Mouse (Mus musculus): ENCODE measurements around the gene 1700016H13Rik. TPM values are rescaled to one million over a fixed set of nuclear protein-coding genes. Genes with fewer than 3 reads are reported as not detected.

1700016H13Rik gene
- polyA plus RNA-seq, 1 experiment from 2014 or later: 0.39 TPM

DNA sequence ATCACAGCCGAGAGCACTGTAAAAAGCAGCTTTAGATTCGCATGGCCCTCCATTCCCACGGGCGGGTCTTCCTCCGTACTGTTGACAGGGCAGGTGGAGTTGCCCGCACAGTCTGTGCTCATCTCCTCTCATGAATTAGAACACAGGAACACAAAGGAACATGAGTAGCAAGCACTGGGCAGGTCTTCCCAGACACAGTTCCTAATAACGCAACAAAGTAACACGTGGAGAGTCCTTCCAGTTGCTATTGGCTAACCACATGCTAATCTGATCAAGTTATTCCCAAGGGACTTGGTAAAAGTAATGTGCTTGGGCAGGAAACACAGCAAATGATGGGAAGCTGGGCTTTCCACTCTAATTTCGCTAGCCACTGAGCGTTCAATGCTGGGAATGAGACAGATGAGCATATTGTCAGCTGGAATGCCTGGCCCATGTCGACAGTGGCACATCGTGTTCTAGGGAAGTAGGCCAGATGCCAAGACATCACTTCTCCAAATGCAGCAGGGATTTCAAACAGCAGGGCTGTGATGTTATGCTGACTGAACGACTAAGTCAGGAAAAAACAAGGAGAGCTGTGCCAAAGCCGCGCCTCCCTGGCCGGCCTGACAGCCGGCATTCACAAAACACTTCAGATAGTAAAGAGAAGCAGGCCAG, 26.6 kb downstream of the 1700016H13Rik start, which contains the start of gene Slc10a6:
Slc10a6 (minus strand) TSS at position 293 of the 654 bp plus-strand sequence.
- 83% methylated on average over 17 of the region's 17 CpGs for WGBS
- no peak within 1 kb of the TSS for H3K27ac ChIP-seq (ENCODE audit: low read depth, low read length)
- H3K4me3 ChIP-seq (ENCODE audit: low read depth, low read length): no peak within 1 kb of the TSS
- H3K4me2 ChIP-seq (ENCODE audit: low read depth, low read length, severe bottlenecking): no peak within 1 kb of the TSS
- H3K9me3 ChIP-seq (ENCODE audit: control insufficient read depth, low read length): no peaks in the 10 kb centered on the region
- no peaks in the 10 kb centered on the region for H3K36me3 ChIP-seq (ENCODE audit: control insufficient read depth, insufficient read depth, low read length)
- H3K4me1 ChIP-seq (replicated peaks; ENCODE audit: control insufficient read depth, insufficient read depth, low read length): no peaks in the 10 kb centered on the region
- no peaks in the 10 kb centered on the region for H3K27me3 ChIP-seq (ENCODE audit: control insufficient read depth, insufficient read depth, low read length)
- no peak for ATAC-seq (replicated peaks; ENCODE audit: low FRiP score)
- H3K9ac ChIP-seq (ENCODE audit: low read length): no peak within 1 kb of the TSS
- no peak for DNase-seq (ENCODE audit: low spot score)

DNA sequence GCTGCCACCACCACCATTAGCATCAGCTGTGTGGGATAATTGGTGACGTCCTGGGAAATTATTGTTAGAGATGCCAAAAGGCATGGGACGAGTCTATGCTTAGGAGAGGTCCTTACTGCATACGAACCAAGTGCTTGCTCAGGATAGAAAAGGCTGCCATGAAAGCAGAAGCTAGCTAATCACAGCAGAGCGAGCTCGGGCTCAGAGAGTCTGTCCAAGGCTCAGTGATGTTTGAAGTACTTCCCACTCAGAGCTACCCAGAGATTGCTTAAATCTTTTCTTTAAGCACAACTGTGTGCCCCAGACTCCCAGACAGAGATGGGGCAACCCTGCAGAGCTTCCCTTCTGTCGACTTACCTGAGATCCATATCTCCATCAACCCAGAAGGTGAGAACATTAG, 27.3 kb downstream of the 1700016H13Rik start:
- H3K27me3 ChIP-seq (ENCODE audit: control insufficient read depth, insufficient read depth, low read length): no peaks in the 10 kb centered on the region
- no peak overlapping the region for H3K4me2 ChIP-seq (ENCODE audit: low read depth, low read length, severe bottlenecking)
- no peaks in the 10 kb centered on the region for H3K36me3 ChIP-seq (ENCODE audit: control insufficient read depth, insufficient read depth, low read length)
- ATAC-seq (replicated peaks; ENCODE audit: low FRiP score) (no peak), DNase-seq (ENCODE audit: low spot score) (no peak)
- H3K4me1 ChIP-seq (replicated peaks; ENCODE audit: control insufficient read depth, insufficient read depth, low read length): no peaks in the 10 kb centered on the region
- no peak overlapping the region for H3K27ac ChIP-seq (ENCODE audit: low read depth, low read length)
- H3K9me3 ChIP-seq (ENCODE audit: control insufficient read depth, low read length): no peaks in the 10 kb centered on the region
- no peak overlapping the region for H3K9ac ChIP-seq (ENCODE audit: low read length)
- 81% methylated on average over 6 of the region's 6 CpGs for WGBS
- H3K4me3 ChIP-seq (ENCODE audit: low read depth, low read length): no peak overlapping the region

GRCm38 (mm10) chr5:103624831-103625230, 31.0 kb downstream of the 1700016H13Rik start:
- WGBS: 88% methylated on average over 5 of the region's 5 CpGs
- H3K9me3 ChIP-seq (ENCODE audit: control insufficient read depth, low read length): no peaks in the 10 kb centered on the region
- no peak overlapping the region for H3K4me2 ChIP-seq (ENCODE audit: low read depth, low read length, severe bottlenecking)
- no peaks in the 10 kb centered on the region for H3K36me3 ChIP-seq (ENCODE audit: control insufficient read depth, insufficient read depth, low read length)
- no peak overlapping the region for H3K27ac ChIP-seq (ENCODE audit: low read depth, low read length)
- H3K27me3 ChIP-seq (ENCODE audit: control insufficient read depth, insufficient read depth, low read length): no peaks in the 10 kb centered on the region
- no peak for ATAC-seq (replicated peaks; ENCODE audit: low FRiP score)
- no peaks in the 10 kb centered on the region for H3K4me1 ChIP-seq (replicated peaks; ENCODE audit: control insufficient read depth, insufficient read depth, low read length)
- no peak overlapping the region for H3K4me3 ChIP-seq (ENCODE audit: low read depth, low read length)
- DNase-seq (ENCODE audit: low spot score): no peak
- no peak overlapping the region for H3K9ac ChIP-seq (ENCODE audit: low read length)

GRCm38 (mm10) chr5:103622321-103622720, 33.5 kb downstream of the 1700016H13Rik start:
- Histone ChIP-seq H3K4me3 (ENCODE audit: low read depth, low read length) (no peak overlapping the region), H3K9me3 (ENCODE audit: control insufficient read depth, low read length) (no peaks in the 10 kb centered on the region), H3K36me3 (ENCODE audit: control insufficient read depth, insufficient read depth, low read length) (no peaks in the 10 kb centered on the region), H3K27me3 (ENCODE audit: control insufficient read depth, insufficient read depth, low read length) (no peaks in the 10 kb centered on the region), H3K4me2 (ENCODE audit: low read depth, low read length, severe bottlenecking) (no peak overlapping the region), H3K4me1 (replicated peaks; ENCODE audit: control insufficient read depth, insufficient read depth, low read length) (no peaks in the 10 kb centered on the region), H3K9ac (ENCODE audit: low read length) (no peak overlapping the region), H3K27ac (ENCODE audit: low read depth, low read length) (no peak overlapping the region)
- DNase-seq (ENCODE audit: low spot score) (no peak), ATAC-seq (replicated peaks; ENCODE audit: low FRiP score) (no peak)
- WGBS: 87% methylated on average over 5 of the region's 5 CpGs

DNA sequence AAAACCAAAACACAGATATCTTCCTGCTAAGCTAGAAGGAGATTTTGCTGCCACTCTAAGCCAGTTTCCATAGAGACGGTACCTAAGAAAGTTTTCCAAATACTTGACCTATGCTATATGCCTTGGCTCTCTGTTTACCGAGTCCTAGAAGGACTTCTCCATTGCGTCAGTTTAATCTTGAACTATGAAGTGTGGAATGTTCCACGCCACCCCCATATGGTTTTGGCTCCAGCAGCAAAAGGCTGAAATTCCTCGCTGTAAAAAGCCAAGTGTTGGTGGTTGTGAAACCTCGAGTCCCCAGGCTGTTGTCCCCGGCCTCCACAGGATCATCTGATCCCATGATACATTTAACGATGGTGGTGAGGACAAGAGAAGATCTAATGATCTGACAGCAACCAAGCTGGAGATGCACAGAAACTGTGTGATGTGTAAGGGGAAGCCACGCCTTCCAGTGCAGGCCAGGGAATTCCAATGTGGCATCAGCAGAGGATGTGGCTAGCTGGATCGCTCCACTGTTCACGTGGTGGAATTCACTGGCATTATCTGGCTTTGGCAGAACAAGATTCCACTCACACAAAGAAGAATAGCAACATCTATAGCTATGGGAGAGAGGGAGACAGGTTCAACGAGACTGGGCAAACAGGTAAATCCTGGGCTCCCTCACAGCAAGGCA, 35.4 kb downstream of the 1700016H13Rik start:
- ATAC-seq (replicated peaks; ENCODE audit: low FRiP score) (no peak), DNase-seq (ENCODE audit: low spot score) (no peak)

DNA sequence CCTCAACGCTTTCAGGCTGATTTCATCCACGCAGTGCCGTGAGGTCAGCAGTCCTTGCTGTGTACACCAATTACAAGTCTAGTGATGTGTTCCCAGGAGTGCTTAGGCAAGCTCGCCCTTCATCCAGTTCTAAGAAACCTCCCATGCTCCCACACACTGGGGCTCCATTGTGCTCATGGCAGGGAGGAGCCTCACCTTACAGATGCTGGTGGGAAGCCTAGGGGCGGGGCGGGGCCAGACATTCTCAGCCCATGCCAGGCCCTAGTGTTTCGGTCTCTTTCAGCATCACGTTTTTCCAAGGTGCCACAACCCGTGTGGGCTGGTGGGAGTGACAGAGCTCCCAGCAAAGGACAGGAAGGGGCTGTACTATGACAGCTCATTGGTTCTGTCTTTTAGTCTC, 38.6 kb downstream of the 1700016H13Rik start:
- Histone ChIP-seq H3K27me3 (ENCODE audit: control insufficient read depth, insufficient read depth, low read length) (no peaks in the 10 kb centered on the region), H3K9me3 (ENCODE audit: control insufficient read depth, low read length) (no peaks in the 10 kb centered on the region), H3K4me3 (ENCODE audit: low read depth, low read length) (no peak overlapping the region), H3K36me3 (ENCODE audit: control insufficient read depth, insufficient read depth, low read length) (no peaks in the 10 kb centered on the region), H3K9ac (ENCODE audit: low read length) (no peak overlapping the region), H3K4me2 (ENCODE audit: low read depth, low read length, severe bottlenecking) (no peak overlapping the region), H3K27ac (ENCODE audit: low read depth, low read length) (no peak overlapping the region), H3K4me1 (replicated peaks; ENCODE audit: control insufficient read depth, insufficient read depth, low read length) (no peaks in the 10 kb centered on the region; the same call in 1 of the 2 replicates)
- no peak for DNase-seq (ENCODE audit: low spot score)
- WGBS: 55% methylated on average over 9 of the region's 9 CpGs
- no peak for ATAC-seq (replicated peaks; ENCODE audit: low FRiP score)

More for the DNA sequence above, 35.4 kb downstream of the 1700016H13Rik start:
- Histone ChIP-seq H3K9me3 (ENCODE audit: control insufficient read depth, low read length) (no peaks in the 10 kb centered on the region), H3K27me3 (ENCODE audit: control insufficient read depth, insufficient read depth, low read length) (no peaks in the 10 kb centered on the region), H3K9ac (ENCODE audit: low read length) (no peak overlapping the region), H3K4me1 (replicated peaks; ENCODE audit: control insufficient read depth, insufficient read depth, low read length) (no peaks in the 10 kb centered on the region; the same call in 1 of the 2 replicates), H3K4me3 (ENCODE audit: low read depth, low read length) (no peak overlapping the region), H3K36me3 (ENCODE audit: control insufficient read depth, insufficient read depth, low read length) (no peaks in the 10 kb centered on the region), H3K4me2 (ENCODE audit: low read depth, low read length, severe bottlenecking) (no peak overlapping the region), H3K27ac (ENCODE audit: low read depth, low read length) (no peak overlapping the region)
- 78% methylated on average over 12 of the region's 12 CpGs for WGBS

- 91% methylated on average over 7 of the region's 7 CpGs for WGBS
- H3K27me3 ChIP-seq (ENCODE audit: control insufficient read depth, insufficient read depth, low read length): no peaks in the 10 kb centered on the region
- no peak overlapping the region for H3K27ac ChIP-seq (ENCODE audit: low read depth, low read length)
Measured at GRCm38 (mm10) chr5:103614356-103614755, 41.5 kb downstream of the 1700016H13Rik start.

DNA sequence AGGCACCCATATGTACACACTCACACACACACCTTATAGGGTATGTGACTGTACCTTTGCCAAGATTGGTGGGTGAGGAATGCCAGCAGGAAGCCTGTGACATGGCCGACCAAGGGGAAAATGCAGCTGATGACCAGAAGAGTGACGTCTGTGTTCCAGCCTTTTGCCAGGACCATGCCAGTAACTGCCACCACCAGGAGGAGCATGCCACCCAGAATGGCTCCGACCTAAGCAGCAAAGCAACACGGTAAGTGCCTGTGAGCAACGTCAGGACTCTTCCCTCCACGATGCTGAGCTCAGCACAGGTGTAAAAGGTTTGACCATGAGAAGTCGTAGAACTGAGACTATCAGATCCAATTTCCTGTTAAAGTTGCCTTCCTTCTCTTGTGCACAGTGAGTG, 43.5 kb downstream of the 1700016H13Rik start:
- no peak overlapping the region for H3K9ac ChIP-seq (ENCODE audit: low read length)
- H3K27ac ChIP-seq (ENCODE audit: low read depth, low read length): no peak overlapping the region
- no peaks in the 10 kb centered on the region; the same call in 1 of the 2 replicates for H3K4me1 ChIP-seq (replicated peaks; ENCODE audit: control insufficient read depth, insufficient read depth, low read length)
- H3K36me3 ChIP-seq (ENCODE audit: control insufficient read depth, insufficient read depth, low read length): no peaks in the 10 kb centered on the region
- H3K27me3 ChIP-seq (ENCODE audit: control insufficient read depth, insufficient read depth, low read length): no peaks in the 10 kb centered on the region
- ATAC-seq (replicated peaks; ENCODE audit: low FRiP score): no peak
- WGBS: 90% methylated on average over 7 of the region's 7 CpGs
- H3K4me3 ChIP-seq (ENCODE audit: low read depth, low read length): no peak overlapping the region
- no peaks in the 10 kb centered on the region for H3K9me3 ChIP-seq (ENCODE audit: control insufficient read depth, low read length)
- no peak overlapping the region for H3K4me2 ChIP-seq (ENCODE audit: low read depth, low read length, severe bottlenecking)
- DNase-seq (ENCODE audit: low spot score): no peak

More at GRCm38 (mm10) chr5:103614356-103614755, 41.5 kb downstream of the 1700016H13Rik start:
- no peaks in the 10 kb centered on the region; the same call in 1 of the 2 replicates for H3K4me1 ChIP-seq (replicated peaks; ENCODE audit: control insufficient read depth, insufficient read depth, low read length)
- H3K4me3 ChIP-seq (ENCODE audit: low read depth, low read length): no peak overlapping the region
- no peaks in the 10 kb centered on the region for H3K36me3 ChIP-seq (ENCODE audit: control insufficient read depth, insufficient read depth, low read length)
- ATAC-seq (replicated peaks; ENCODE audit: low FRiP score): no peak
- no peak overlapping the region for H3K4me2 ChIP-seq (ENCODE audit: low read depth, low read length, severe bottlenecking)
- DNase-seq (ENCODE audit: low spot score): no peak
- H3K9ac ChIP-seq (ENCODE audit: low read length): no peak overlapping the region
- no peaks in the 10 kb centered on the region for H3K9me3 ChIP-seq (ENCODE audit: control insufficient read depth, low read length)

All from forebrain, embryonic 11.5 days (tissue).